Mouse (Mus musculus): ENCODE measurements around the gene Frs2.

DNA sequence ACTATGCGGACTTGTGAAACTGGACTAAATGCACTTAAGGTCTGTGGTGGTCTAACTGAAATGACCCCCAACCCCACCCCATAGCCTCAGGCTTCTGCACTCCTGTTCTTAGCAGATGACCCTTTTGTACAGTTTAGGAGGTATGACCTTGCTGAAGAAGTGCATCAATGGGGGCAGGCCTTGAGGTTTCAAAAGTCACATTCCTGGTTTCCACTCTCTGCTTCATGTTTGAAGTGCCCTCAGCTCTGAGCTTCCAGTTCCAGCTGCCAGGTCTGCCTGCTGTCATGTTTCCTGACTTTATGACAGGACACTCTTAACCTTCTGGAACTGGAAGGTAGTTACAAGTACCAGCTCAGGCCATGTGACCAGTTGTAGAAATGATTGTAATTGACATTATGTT, 21.6 kb downstream of the Frs2 start:
- TF ChIP-seq POLR2A (IDR thresholded peaks at IDR 0.05; ENCODE audit: borderline replicate concordance, insufficient read depth, low read length) (no peak), CTCF (IDR thresholded peaks at IDR 0.05; ENCODE audit: borderline replicate concordance, insufficient read depth, low read depth, low read length) (no peak)

Data from cerebellum, adult 2 months (tissue).